Mouse (Mus musculus): ENCODE data around the gene Tspan9.

DNA sequence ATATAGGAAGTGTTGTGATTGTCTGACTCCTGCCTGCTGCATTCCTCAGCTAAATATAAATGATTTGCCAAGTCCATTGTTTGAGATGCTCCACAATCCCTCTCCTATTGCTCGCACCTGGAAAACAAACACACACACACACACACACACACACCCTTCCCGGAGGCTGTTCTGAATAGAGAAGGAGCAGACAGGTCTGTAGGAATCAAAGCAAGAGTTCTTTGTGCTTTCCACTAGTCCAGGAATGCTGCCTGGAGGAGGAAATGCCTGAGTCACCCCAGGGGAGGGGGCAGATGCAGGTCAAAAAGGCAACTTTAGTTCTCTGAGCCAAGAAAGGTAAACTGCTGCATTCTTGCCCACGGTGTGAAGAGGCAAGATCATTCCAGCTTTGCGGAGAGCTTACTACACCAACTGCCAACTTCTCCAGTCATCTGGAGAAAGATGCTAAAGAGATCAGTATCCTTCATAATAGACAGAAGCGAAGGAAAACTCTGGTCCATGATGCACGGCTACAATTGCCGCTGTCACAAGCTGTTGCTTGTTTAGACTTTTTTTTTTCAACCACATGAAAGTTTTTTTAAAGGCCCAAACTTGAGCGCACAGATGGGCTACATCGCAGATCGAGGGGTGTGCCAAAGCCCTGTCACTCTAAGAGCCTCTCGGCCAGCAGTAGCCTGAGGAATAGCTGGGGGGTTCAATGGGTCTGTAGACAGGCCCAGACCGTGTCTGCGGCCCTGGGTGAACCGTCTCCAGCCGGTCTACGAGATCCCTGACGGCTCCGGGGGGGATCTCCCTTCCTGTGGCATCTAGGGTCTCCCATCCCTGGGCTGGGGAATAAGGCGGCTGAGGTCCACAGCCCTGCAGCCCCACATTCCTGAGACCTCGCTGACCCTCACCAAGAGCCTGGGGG, 770 bp downstream of the Tspan9 start:
- TF ChIP-seq CTCF (IDR thresholded peaks at IDR 0.05; ENCODE audit: low read depth, low read length) (no peak), POLR2A (IDR thresholded peaks at IDR 0.05; ENCODE audit: extremely low read depth, insufficient read depth, low read length) (no peak)
